Mouse (Mus musculus): ENCODE data around the gene Per1.

Gene Per1

DNA sequence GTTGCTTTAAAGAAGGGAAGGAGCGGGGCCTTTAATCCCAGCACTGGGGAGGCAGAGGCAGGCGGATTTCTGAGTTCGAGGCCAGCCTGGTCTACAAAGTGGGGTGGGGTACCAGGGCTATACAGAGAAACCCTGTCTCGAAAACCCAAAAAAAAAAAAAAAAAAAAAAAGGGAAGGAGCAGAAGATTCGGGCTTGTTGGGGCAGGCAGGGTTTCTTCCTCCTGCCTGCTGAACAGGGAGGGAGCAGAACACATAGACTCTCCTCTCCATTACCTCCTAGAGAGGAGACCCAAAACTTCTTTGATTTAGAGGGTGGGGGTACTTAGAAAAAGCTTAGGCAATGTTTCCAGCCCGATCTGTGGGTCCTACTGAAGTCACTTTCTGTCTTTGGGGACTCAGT lies 40.3 kb downstream of the Per1 start:
- DNase-seq = no peak

GRCm38 (mm10) chr11:69147546-69147945 lies 52.5 kb downstream of the Per1 start:
- no peak for DNase-seq

- DNase-seq = no peak
Measured at GRCm38 (mm10) chr11:69148451-69148960, 53.5 kb downstream of the Per1 start.

DNA sequence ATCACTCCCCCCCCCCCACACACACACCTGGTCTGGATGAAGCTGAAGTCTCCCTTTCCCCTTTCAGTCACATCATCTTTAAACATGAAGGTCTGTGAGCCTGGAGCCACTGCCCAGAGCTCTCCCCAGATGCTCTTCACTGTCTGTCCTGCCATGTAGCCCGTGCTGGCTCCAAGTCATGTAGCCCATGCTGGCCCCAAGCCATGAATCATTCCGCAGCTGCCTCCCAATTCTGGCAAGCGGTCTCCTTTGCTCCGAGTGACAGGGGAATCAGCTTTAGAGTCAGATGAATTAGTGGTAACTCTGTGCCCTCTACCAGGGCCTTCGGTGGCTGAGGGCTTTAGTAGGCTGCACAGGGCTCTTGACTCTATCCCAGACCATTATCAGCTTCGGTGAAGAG lies 54.7 kb downstream of the Per1 start:
- DNase-seq = no peak

DNA sequence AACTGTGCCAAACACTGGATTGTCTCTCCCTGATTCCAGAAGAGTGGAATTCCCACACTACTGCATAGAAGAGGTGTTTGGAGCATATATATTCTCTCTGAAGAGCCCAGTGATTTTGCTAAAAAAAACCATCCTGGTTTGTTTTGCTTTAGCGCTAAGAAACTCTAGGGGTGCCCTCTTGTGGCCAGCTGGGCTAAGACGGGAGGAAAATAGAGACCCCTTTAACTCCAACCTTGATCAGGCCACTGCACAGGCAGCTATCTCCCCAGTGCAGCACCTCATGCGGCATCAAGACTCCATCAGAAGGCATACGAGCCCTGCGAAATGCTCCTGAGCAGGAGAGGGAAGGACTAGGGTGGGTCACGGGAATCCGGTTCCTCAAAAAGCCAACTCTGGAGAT lies 55.4 kb downstream of the Per1 start:
- DNase-seq = peak; percentile 63

GRCm38 (mm10) chr11:69151004-69151403 lies 56.0 kb downstream of the Per1 start:
- no peak for DNase-seq

GRCm38 (mm10) chr11:69153831-69154230 lies 58.8 kb downstream of the Per1 start:
- no peak for DNase-seq

DNA sequence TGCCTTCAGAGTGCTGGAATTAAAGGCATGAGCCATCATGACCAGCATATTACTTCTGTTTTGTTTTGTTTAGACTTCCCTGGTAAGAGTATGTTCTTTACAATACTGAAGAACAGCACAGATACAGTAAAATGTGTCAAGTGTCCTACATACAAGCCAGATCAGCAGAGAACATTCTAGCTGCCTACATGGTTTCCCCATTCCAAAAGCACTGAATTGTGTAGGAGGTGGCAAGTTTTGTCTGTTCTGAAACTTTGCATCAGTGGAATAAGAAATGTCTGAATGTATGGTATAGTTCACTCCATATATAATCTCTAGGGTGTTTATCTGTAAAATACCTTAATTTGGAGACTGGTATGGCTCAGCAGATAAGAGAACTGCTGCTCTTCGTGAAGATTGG lies 60.3 kb downstream of the Per1 start:
- no peak for DNase-seq

DNA sequence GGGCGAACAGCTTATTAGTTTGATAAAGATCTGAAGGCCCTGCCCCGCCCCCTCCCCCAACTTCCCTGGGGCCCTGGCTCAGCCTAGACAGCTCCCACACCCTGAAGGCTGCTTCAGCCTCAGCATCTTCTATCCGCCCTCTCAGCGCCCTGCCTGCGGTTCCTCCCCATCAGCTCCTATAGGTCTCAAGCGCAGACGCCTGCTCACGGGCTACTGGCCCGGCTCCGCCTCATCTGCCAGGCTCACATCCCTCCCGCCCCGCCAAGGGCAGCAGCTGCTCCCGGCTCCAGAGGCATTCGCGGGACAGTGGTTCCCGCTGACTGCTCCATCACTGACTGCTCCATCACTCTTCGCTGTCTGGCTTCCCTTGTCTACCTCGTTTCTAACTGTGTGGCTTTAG lies 61.8 kb downstream of the Per1 start, which contains the start of gene Alox12b:
TSS of gene Alox12b (plus strand) at position 190 of the 400 bp plus-strand sequence.
- DNase-seq = no peak
